Mouse (Mus musculus): Measurements from ENCODE around the gene Unc5cl.

DNA sequence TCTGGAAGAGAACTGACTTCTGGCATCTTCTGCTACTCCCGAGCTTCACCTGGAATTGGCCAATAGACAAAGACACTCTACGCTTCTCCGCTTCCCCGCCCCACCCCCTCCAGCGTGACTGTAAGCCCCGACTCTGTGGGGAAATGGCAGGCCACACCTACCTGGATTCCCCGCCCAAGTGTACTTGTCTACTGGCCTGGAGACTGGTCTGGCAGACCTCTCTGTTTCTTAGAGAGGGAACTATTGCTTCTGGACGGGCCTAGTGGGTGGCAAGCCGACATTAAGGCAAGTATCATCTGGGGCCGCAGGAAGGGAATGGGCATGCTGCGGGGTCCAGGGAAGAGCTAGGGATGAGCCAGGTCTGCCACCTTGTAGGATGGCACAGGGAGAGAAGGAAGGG is at the start of gene Unc5cl:
- TF ChIP-seq CTCF (IDR thresholded peaks at IDR 0.05; ENCODE audit: low read depth, low read length) (no peak), POLR2A (IDR thresholded peaks at IDR 0.05; ENCODE audit: extremely low read depth, insufficient read depth, low read length) (no peak)

Measured in liver, adult 2 months (tissue).